Mouse (Mus musculus) spleen, postnatal 4 days (tissue): ENCODE data around the gene Mrgpra4.

Source experiments
- DNase-seq, 2 experiments: peaks; one replicate each; pipeline ENCODE4 v3.0.0; 2022; ENCODE audit warnings: low spot score in 2 of 2

The Mrgpra4 gene

GRCm38 (mm10) chr7:47981995-47982394 is at the start of gene Mrgpra4:
Gene Mrgpra4, minus strand, starts transcription at chr7:47982095.
- no peak for DNase-seq

GRCm38 (mm10) chr7:48027497-48027896 is 45.6 kb upstream of the Mrgpra4 start, which contains the start of gene Mrgprx1:
Gene Mrgprx1, minus strand, starts transcription at chr7:48027597.
- no peak for DNase-seq

GRCm38 (mm10) chr7:48017874-48018273 is 36.0 kb upstream of the Mrgpra4 start:
- DNase-seq: no peak

GRCm38 (mm10) chr7:47995689-47996088 is 13.8 kb upstream of the Mrgpra4 start:
- no peak for DNase-seq

GRCm38 (mm10) chr7:47986752-47987151 is 4.9 kb upstream of the Mrgpra4 start:
- no peak for DNase-seq
